Mouse (Mus musculus): ENCODE results near the gene Sdccag8. TPM values are rescaled to one million over a fixed set of nuclear protein-coding genes. Genes with fewer than 3 reads are reported as not detected.
A peak's percentile ranks its signal among the peaks of the same experiment; 100 is the strongest.

Gene Sdccag8
- polyA plus RNA-seq, 1 experiment from 2014 or later, result 28.8 TPM

- Histone ChIP-seq H3K4me1 (peaks cover 20% of the 10 kb centered on the region), H3K27me3 (0 out of 2 replicates have a peak, but pooled peaks cover 5% of the 10 kb centered on the region), H3K9ac (no peak overlapping the region), H3K9me3 (replicated peaks) (no peaks in the 10 kb centered on the region), H3K36me3 (ENCODE audit: poor library complexity, severe bottlenecking) (no peaks in the 10 kb centered on the region), H3K4me2 (no peak overlapping the region), H3K27ac (no peak overlapping the region), H3K4me3 (no peak overlapping the region)
- no peak for ATAC-seq
- WGBS, result 79% methylated on average over 5 of the region's 5 CpGs
Observed at GRCm38 (mm10) chr1:176980140-176980539, 165.7 kb downstream of the Sdccag8 start.

GRCm38 (mm10) chr1:176980801-176981400 is 166.4 kb downstream of the Sdccag8 start:
- Histone ChIP-seq H3K27ac (no peak overlapping the region), H3K4me1 (peaks cover 27% of the 10 kb centered on the region), H3K27me3 (0 out of 2 replicates have a peak, but pooled peaks cover 5% of the 10 kb centered on the region), H3K36me3 (ENCODE audit: poor library complexity, severe bottlenecking) (no peaks in the 10 kb centered on the region), H3K9ac (no peak overlapping the region), H3K4me3 (no peak overlapping the region), H3K4me2 (no peak overlapping the region), H3K9me3 (replicated peaks) (no peaks in the 10 kb centered on the region)
- ATAC-seq, result no peak; the same call in 1 of the 2 replicates
- WGBS, result 63% methylated on average over 10 of the region's 10 CpGs

GRCm38 (mm10) chr1:176981511-176981910 is 167.1 kb downstream of the Sdccag8 start:
- Histone ChIP-seq H3K36me3 (ENCODE audit: poor library complexity, severe bottlenecking) (no peaks in the 10 kb centered on the region), H3K4me1 (peaks cover 34% of the 10 kb centered on the region), H3K27me3 (0 out of 2 replicates have a peak, but pooled peaks cover 5% of the 10 kb centered on the region), H3K9me3 (replicated peaks) (no peaks in the 10 kb centered on the region), H3K4me2 (no peak overlapping the region), H3K27ac (no peak overlapping the region), H3K9ac (no peak overlapping the region), H3K4me3 (no peak overlapping the region)
- ATAC-seq, result no peak
- 69% methylated on average over 2 of the region's 2 CpGs for WGBS

- H3K27me3 ChIP-seq, result 0 out of 2 replicates have a peak, but pooled peaks cover 5% of the 10 kb centered on the region
- no peak overlapping the region for H3K9ac ChIP-seq
- peaks cover 45% of the 10 kb centered on the region for H3K4me1 ChIP-seq
- H3K4me2 ChIP-seq, result no peak overlapping the region
- no peak overlapping the region for H3K27ac ChIP-seq
- ATAC-seq, result no peak
- H3K36me3 ChIP-seq (ENCODE audit: poor library complexity, severe bottlenecking), result no peaks in the 10 kb centered on the region
- H3K9me3 ChIP-seq (replicated peaks), result no peaks in the 10 kb centered on the region
- 89% methylated on average over 8 of the region's 8 CpGs for WGBS
- no peak overlapping the region for H3K4me3 ChIP-seq
Observed at GRCm38 (mm10) chr1:176982671-176983070, 168.2 kb downstream of the Sdccag8 start.

GRCm38 (mm10) chr1:176985691-176986090 is 171.2 kb downstream of the Sdccag8 start:
- Histone ChIP-seq H3K27me3 (0 out of 2 replicates have a peak, but pooled peaks cover 5% of the 10 kb centered on the region), H3K9me3 (replicated peaks) (no peaks in the 10 kb centered on the region), H3K4me3 (no peak overlapping the region), H3K36me3 (ENCODE audit: poor library complexity, severe bottlenecking) (no peaks in the 10 kb centered on the region), H3K9ac (no peak overlapping the region), H3K27ac (peak overlapping the region; percentile 51), H3K4me1 (peaks cover 53% of the 10 kb centered on the region), H3K4me2 (no peak overlapping the region)
- 58% methylated on average over 6 of the region's 6 CpGs for WGBS
- peak; percentile 48; the same call in 1 of the 2 replicates for ATAC-seq

GRCm38 (mm10) chr1:176986275-176986674 is 171.8 kb downstream of the Sdccag8 start:
- no peak overlapping the region for H3K27ac ChIP-seq

GRCm38 (mm10) chr1:176986990-176987740 is 172.7 kb downstream of the Sdccag8 start:
- H3K27me3 ChIP-seq, result 0 out of 2 replicates have a peak, but pooled peaks cover 3% of the 10 kb centered on the region
- H3K36me3 ChIP-seq (ENCODE audit: poor library complexity, severe bottlenecking), result no peaks in the 10 kb centered on the region
- peaks cover 48% of the 10 kb centered on the region for H3K4me1 ChIP-seq
- 75% methylated on average over 6 of the region's 6 CpGs for WGBS
- no peak overlapping the region for H3K9ac ChIP-seq
- no peak overlapping the region for H3K4me3 ChIP-seq
- ATAC-seq, result no peak
- H3K9me3 ChIP-seq (replicated peaks), result no peaks in the 10 kb centered on the region
- no peak overlapping the region for H3K4me2 ChIP-seq
- H3K27ac ChIP-seq, result no peak overlapping the region

More at GRCm38 (mm10) chr1:176986275-176986674, 171.8 kb downstream of the Sdccag8 start:
- Histone ChIP-seq H3K4me3 (no peak overlapping the region), H3K4me1 (peaks cover 48% of the 10 kb centered on the region), H3K36me3 (ENCODE audit: poor library complexity, severe bottlenecking) (no peaks in the 10 kb centered on the region), H3K9me3 (replicated peaks) (no peaks in the 10 kb centered on the region), H3K9ac (no peak overlapping the region), H3K4me2 (no peak overlapping the region), H3K27me3 (0 out of 2 replicates have a peak, but pooled peaks cover 4% of the 10 kb centered on the region)
- ATAC-seq, result no peak
- 63% methylated on average over 6 of the region's 6 CpGs for WGBS

- no peak overlapping the region for H3K9ac ChIP-seq
- no peaks in the 10 kb centered on the region for H3K9me3 ChIP-seq (replicated peaks)
- H3K36me3 ChIP-seq (ENCODE audit: poor library complexity, severe bottlenecking), result no peaks in the 10 kb centered on the region
- peaks cover 76% of the 10 kb centered on the region for H3K4me1 ChIP-seq
- no peak for ATAC-seq
- H3K27me3 ChIP-seq, result no peaks in the 10 kb centered on the region
- H3K27ac ChIP-seq, result no peak overlapping the region
- 96% methylated on average over 4 of the region's 4 CpGs for WGBS
- no peak overlapping the region for H3K4me3 ChIP-seq
- no peak overlapping the region for H3K4me2 ChIP-seq
Observed at GRCm38 (mm10) chr1:176991473-176991872, 177.0 kb downstream of the Sdccag8 start.

- 16% methylated on average over 8 of the region's 8 CpGs for WGBS
- peak overlapping the region; percentile 31; the same call in 1 of the 2 replicates for H3K27ac ChIP-seq
Observed at GRCm38 (mm10) chr1:176992517-176992916, 178.1 kb downstream of the Sdccag8 start.

GRCm38 (mm10) chr1:176993141-176994010 is 178.9 kb downstream of the Sdccag8 start:
- Histone ChIP-seq H3K27ac (peak overlapping the region; percentile 97), H3K4me3 (no peak overlapping the region), H3K4me2 (no peak overlapping the region), H3K4me1 (peaks cover 82% of the 10 kb centered on the region), H3K36me3 (ENCODE audit: poor library complexity, severe bottlenecking) (no peaks in the 10 kb centered on the region), H3K9me3 (replicated peaks) (no peaks in the 10 kb centered on the region), H3K9ac (0 out of 2 replicates have a peak overlapping the region, but pooled peaks have one; percentile 23), H3K27me3 (no peaks in the 10 kb centered on the region)
- 77% methylated on average over 18 of the region's 18 CpGs for WGBS
- ATAC-seq, result no peak

More at GRCm38 (mm10) chr1:176992517-176992916, 178.1 kb downstream of the Sdccag8 start:
- ATAC-seq, result no peak
- no peak overlapping the region for H3K4me3 ChIP-seq
- H3K9me3 ChIP-seq (replicated peaks), result no peaks in the 10 kb centered on the region
- H3K4me1 ChIP-seq, result peaks cover 76% of the 10 kb centered on the region
- H3K9ac ChIP-seq, result no peak overlapping the region
- no peaks in the 10 kb centered on the region for H3K36me3 ChIP-seq (ENCODE audit: poor library complexity, severe bottlenecking)
- H3K27me3 ChIP-seq, result no peaks in the 10 kb centered on the region
- H3K4me2 ChIP-seq, result no peak overlapping the region

- H3K36me3 ChIP-seq (ENCODE audit: poor library complexity, severe bottlenecking), result no peaks in the 10 kb centered on the region
- 3% methylated on average over 7 of the region's 7 CpGs for WGBS
- no peaks in the 10 kb centered on the region for H3K9me3 ChIP-seq (replicated peaks)
- H3K4me1 ChIP-seq, result peaks cover 84% of the 10 kb centered on the region
- peak overlapping the region; percentile 13; the same call in 1 of the 2 replicates for H3K4me2 ChIP-seq
- H3K4me3 ChIP-seq, result no peak overlapping the region
- peak; percentile 60 for ATAC-seq
- 0 out of 2 replicates have a peak overlapping the region, but pooled peaks have one; percentile 23 for H3K9ac ChIP-seq
- H3K27me3 ChIP-seq, result no peaks in the 10 kb centered on the region
- H3K27ac ChIP-seq, result peak overlapping the region; percentile 97
Observed at GRCm38 (mm10) chr1:176994087-176994486, 179.6 kb downstream of the Sdccag8 start.

Measured in forebrain, embryonic 13.5 days (tissue).